Mouse (Mus musculus): ENCODE data around the gene Cdk14. TPM values are rescaled to one million over a fixed set of nuclear protein-coding genes. Genes with fewer than 3 reads are reported as not detected.

Gene Cdk14
- polyA plus RNA-seq, 1 experiment from 2014 or later = 10.3 TPM

Small RNA genes lying within 50 kb of the gene (microRNA-seq; reads per million reads assigned to microRNA genes)
- gene Gm25037 (not detected), gene Gm44483 (not detected)

Other genes starting within 250 kb of the Cdk14 start
- not detected in 2 replicates for gene 1700015F17Rik, start 58.8 kb upstream of the Cdk14 start, polyA plus RNA-seq (2016; fragmentation: Nextera tagmentation; extraction: Ambion mirVana)
- 34.7 and 35.4 TPM in 2 replicates for gene Cldn12, start 94.6 kb upstream of the Cdk14 start, polyA plus RNA-seq (2016; fragmentation: Nextera tagmentation; extraction: Ambion mirVana)
- gene Gtpbp10, start 139.2 kb upstream of the Cdk14 start, polyA plus RNA-seq (2016; fragmentation: Nextera tagmentation; extraction: Ambion mirVana) = 34.2 and 34.7 TPM in 2 replicates
- 2.9 and 3.8 TPM in 2 replicates for gene Gm8773, start 153.5 kb upstream of the Cdk14 start, polyA plus RNA-seq (2016; fragmentation: Nextera tagmentation; extraction: Ambion mirVana)
- 4.1 and 5.5 TPM in 2 replicates for gene Cfap69, start 243.9 kb upstream of the Cdk14 start, polyA plus RNA-seq (2016; fragmentation: Nextera tagmentation; extraction: Ambion mirVana)

Measured in midbrain, embryonic 10.5 days (tissue).